Mouse (Mus musculus): ENCODE data around the gene Il6st.

The Il6st gene

DNA sequence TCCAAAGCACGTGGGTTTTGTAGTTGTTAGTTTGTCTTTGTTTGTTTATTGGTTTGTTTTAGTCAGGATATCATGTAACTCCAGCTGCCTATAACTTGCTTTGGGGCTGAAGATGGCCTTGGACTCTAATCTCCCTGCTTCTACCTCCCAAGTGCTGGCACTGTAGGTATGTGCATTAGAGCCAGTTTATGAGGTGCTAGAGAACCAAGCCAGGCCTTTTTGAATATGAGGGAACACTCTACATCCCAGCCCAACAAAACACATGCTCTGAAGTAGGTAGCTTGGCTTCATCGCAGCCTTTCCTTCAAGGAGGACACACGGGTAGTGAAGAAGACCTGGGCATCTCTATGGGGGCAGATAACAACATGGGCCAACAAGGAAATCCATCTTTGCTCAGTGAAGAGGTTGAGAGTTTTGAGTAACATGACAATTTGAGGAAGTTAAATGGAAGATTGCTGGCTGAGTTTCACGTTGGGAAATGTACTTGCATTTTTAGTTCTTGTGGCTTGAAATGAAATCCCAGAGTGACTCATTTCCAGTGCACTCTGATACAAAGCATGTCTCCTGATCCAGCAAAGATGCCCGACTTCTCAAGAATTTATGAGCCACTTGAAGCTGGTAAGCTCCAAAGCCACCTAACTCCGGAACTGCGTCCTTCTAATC, 20.9 kb upstream of the Il6st start:
- DNase-seq (ENCODE audit: low read depth, low spot score), result no peak

- DNase-seq (ENCODE audit: low read depth, low spot score), result no peak
These were observed 16.7 kb upstream of the Il6st start for GRCm38 (mm10) chr13:112447108-112447665.

GRCm38 (mm10) chr13:112450210-112450609, 13.7 kb upstream of the Il6st start:
- DNase-seq (ENCODE audit: low read depth, low spot score), result no peak

GRCm38 (mm10) chr13:112457366-112457765, 6.5 kb upstream of the Il6st start:
- no peak for DNase-seq (ENCODE audit: low read depth, low spot score)

GRCm38 (mm10) chr13:112458016-112458415, 5.9 kb upstream of the Il6st start:
- no peak for DNase-seq (ENCODE audit: low read depth, low spot score)

GRCm38 (mm10) chr13:112458435-112459018, 5.3 kb upstream of the Il6st start:
- DNase-seq (ENCODE audit: low read depth, low spot score), result no peak

DNA sequence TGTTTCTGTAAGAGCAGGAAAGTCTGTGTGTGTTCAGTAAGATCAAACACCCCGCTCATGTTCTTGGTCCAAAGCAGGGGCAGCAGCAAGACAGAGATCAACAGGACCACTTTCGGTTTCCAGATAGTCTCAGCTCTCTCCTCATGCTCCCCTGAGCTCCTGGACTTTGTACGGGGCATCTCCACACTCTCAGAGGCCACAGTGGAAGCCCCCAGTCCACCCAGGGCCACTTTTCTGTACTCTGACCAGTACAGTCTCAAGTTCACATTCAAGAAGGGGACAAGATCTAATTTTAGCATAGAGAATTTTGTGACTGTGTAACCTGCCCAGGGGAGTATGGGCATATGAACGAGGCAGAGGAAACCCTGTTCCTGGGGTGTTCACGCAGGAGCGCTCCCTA, 3.9 kb upstream of the Il6st start:
- no peak for DNase-seq (ENCODE audit: low read depth, low spot score)

- no peak for DNase-seq (ENCODE audit: low read depth, low spot score)
These were observed 1.4 kb upstream of the Il6st start for GRCm38 (mm10) chr13:112462411-112462987.

DNA sequence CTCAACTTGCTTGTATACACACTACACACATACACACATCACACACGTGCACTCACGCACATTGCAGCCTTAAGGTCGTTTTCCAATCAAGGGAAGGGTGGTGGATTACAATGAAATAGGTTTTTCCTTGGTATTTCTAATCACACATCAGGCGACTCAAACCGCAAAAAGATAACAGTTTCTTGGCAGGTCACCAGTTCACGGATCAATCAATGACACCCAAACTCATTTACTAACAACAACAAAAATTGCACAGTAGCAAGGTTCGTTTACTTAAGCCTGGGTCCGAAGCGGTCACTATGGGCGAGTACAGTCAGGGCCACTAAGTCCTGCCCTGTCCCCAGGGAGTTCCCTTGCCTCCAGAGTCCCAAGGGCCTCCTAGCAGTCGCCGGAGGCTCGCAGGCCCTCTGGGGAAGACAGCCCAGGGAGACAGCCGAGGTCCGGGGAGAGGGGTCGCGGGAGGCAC, 500 bp upstream of the Il6st start:
- DNase-seq (ENCODE audit: low read depth, low spot score), result no peak

GRCm38 (mm10) chr13:112464626-112465287, 887 bp downstream of the Il6st start:
- no peak for DNase-seq (ENCODE audit: low read depth, low spot score)

DNA sequence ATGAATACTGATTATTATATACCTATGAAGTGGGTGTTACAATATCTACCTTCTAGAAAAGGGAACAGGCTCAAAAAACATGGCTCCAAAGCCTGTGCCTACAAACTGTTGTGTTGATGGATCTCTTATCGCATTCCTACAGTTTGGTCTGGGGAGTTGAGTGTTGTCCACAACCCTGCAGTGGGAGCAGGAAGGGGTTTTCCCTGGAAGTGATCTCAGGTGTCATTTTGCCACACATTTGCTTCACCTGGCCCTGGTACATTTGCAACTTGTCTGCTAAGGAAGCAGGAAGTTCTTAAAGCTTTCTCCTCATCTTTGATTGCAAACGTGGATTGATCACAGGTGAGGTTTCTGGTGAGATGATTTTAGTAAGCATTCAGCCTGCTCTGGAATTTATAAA, 1.7 kb downstream of the Il6st start:
- DNase-seq (ENCODE audit: low read depth, low spot score), result no peak

DNA sequence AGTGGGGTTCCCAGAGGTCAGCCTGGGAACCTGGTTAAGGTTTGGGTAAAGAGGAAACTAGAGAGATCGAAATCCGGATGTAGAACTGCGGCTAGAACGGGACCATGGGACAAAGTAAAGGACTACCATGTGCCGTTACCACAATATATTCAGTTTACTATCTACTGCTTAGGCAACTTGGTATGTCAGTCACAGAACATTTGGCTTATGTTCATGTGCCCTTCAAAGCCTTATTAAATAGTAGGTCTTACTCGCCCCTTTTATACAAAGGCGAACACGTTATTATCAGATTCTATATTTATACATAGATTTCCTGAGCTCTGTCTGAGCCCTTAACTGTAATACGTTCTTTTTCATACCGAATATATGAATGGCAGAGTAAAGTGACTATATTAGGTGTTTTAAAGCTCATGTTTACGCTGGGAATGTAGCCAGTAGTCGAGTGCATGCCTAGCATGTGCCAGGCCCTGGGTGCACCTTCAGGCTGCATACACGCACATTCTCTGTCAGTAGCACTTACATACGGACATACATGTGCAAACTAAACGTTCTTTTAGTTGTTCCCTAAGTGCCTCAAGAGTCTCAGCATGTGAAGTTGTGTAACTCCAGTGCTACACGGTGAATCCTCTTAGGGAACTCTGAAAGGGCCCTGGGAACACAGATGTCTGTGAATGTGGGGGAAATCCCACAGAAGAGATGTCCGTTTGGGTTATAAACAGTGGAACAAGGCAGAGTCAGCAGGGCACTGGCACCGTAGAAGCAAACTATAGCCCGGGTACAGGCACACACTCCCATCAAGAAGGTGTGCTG, 2.5 kb downstream of the Il6st start:
- DNase-seq (ENCODE audit: low read depth, low spot score), result no peak

DNA sequence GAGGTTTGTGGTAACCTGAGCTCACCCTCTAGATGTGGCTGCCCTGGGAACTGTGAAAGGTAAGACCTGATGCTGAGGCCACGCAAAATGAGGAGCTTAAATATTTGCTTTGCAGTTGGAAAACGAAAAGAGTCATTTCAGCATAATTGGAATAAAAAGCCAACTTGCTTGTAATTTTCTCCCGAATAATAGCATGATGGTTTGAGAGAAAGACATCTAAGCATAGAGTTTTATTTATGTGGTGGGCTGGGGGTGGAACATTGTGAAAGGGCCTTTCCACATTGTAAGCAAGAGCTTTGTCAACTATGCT, 3.0 kb downstream of the Il6st start:
- no peak for DNase-seq (ENCODE audit: low read depth, low spot score)

DNA sequence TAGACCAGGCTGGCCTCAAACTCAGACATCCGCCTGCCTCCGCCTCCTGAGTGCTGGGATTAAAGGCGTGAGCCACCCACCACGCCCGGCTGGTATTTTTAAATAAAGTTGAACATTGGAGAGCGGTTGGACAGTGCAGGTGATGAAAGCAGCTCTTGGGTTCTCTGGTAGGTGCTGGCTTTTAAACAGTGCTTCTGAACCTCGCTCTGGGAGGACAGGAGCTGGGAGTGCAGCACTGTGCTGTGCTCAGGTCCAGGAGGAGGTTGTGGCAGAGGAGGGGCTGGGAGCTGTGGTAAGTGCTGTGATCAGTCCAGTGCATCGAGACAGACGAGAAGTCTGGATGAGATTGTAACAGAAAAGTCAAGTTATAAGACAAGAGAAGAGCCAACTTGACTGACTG, 3.5 kb downstream of the Il6st start:
- no peak for DNase-seq (ENCODE audit: low read depth, low spot score)

DNA sequence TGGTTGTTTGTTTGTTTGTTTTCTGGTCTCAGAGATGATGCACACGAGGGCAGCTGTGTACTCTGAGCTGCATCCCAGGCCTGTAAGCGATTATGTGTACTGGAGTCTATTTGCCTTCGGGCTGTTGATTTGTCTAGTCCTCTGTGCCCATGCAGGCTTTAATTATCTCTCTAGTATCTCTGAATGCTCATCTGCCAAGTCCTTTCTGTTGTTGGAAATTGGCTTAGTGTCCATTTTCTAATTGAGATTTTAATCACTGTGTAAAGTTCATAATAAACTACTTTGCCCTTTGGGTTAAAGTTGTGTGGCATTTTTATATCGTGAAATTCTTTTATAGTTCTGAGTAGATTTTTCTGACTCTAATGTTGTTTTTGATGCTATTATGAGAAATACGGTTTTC, 5.6 kb downstream of the Il6st start:
- DNase-seq (ENCODE audit: low read depth, low spot score), result no peak

DNA sequence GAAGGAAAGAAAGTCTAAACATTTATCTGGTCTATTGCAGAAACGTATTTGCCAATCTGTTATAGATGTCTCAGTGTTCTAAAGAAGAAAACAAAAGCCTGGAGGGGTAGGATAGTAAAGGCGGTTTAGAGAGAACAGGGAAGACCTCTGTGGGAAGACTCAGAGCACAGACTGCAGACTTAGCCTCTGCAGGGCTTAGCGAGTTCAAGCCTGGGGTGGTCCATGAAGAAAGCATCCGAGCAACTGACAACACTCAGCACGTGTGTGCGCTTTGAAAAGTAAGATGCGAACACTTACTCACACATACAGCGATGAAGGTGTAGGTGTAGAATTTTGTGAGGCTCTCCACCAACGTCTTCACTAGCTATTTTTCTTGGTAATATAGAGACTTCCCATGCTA, 7.3 kb downstream of the Il6st start:
- no peak for DNase-seq (ENCODE audit: low read depth, low spot score)

DNA sequence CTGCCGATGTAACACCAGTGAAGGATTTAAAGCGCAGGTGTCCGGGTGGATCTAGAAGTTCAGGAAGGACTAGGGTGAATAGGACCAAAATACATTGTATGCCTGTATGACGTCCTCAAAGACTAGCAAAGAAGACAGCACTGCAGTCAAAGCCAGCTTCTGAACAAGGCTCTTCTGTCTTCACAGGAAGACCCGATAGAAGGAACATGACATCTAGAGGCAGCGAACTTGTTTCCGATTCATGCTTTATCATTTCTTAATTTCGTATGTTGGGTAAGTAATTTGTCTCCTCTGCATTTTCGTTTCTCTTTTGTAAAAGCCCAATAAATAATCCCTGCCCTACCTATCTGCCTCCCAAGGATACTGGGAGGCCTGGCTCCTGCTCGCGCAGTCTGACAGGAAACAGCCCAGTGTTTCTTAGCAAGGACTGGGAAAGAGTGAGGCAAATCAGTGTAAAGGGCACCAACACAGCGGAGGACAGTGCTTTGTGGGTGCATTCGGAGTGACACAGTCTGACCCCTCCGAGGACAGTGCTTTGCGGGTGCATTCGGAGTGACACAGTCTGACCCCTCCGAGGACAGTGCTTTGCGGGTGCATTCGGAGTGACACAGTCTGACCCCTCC, 8.6 kb downstream of the Il6st start:
- DNase-seq (ENCODE audit: low read depth, low spot score), result no peak

GRCm38 (mm10) chr13:112473757-112474755, 10.2 kb downstream of the Il6st start:
- DNase-seq (ENCODE audit: low read depth, low spot score), result no peak

DNA sequence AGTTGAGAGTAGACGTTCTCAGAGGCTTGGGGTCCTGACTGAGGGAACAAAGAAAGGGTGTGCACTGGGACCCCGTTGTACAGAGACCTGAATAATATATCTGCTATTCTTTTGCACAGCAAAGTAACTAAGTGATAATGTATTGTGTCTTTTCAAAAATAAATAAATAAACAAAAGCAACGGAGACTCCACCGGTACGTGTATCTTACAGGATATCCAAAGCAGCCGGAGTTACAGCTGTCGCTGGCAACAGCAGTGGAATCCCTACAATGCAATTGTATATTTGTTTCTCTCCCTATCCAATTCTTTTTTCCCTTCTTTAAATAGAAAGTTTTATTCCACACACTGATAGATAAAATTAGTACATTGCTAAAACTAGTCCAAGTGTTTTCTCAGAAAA, 15.2 kb downstream of the Il6st start:
- no peak for DNase-seq (ENCODE audit: low read depth, low spot score)

GRCm38 (mm10) chr13:112479926-112480325, 16.1 kb downstream of the Il6st start:
- no peak for DNase-seq (ENCODE audit: low read depth, low spot score)

All from mesoderm, embryonic 11.5 days (tissue).